8 mouse cellular contexts compared by ENCODE assay signal in genomic region chr10:89444381-89444780, GRCm38 (mm10). TPM values are rescaled to one million over a fixed set of nuclear protein-coding genes. Genes with fewer than 3 reads are reported as not detected.
DNase-seq lines count a peak whose midpoint lies in the region; ATAC-seq lines count a peak whose summit lies in the region.

No protein-coding gene starts in this region.

- no peak for ATAC-seq in heart, embryonic 15.5 days (replicated peaks; ENCODE audit: insufficient number of reproducible peaks, insufficient read depth, low FRiP score, low read depth)
- peak; percentile 0 for ATAC-seq in activated CD4-positive, CD25-positive, alpha-beta regulatory T cell, adult 4 months
- no peak for ATAC-seq in hindbrain, embryonic 16.5 days
- no peak for ATAC-seq in midbrain, embryonic 16.5 days
- ATAC-seq in megakaryocyte progenitor cell, adult 5-6 weeks (replicated peaks; ENCODE audit: poor library complexity): no peak

- peak overlapping the region; percentile 87 for H3K4me2 ChIP-seq in heart, embryonic 15.5 days
- H3K4me2 ChIP-seq in hindbrain, embryonic 16.5 days (ENCODE audit: low read length): peak overlapping the region; percentile 99
- H3K4me2 ChIP-seq in midbrain, embryonic 16.5 days (ENCODE audit: low read length): peak overlapping the region; percentile 99

- H3K27ac ChIP-seq in heart, embryonic 15.5 days: peak overlapping the region; percentile 86
- no peak overlapping the region for H3K27ac ChIP-seq in hindbrain, embryonic 16.5 days (ENCODE audit: low read depth, low read length)
- no peak overlapping the region for H3K27ac ChIP-seq in midbrain, embryonic 16.5 days (ENCODE audit: low read length)

- H3K36me3 ChIP-seq in heart, embryonic 15.5 days: no peaks in the 10 kb centered on the region
- H3K36me3 ChIP-seq in hindbrain, embryonic 16.5 days (ENCODE audit: control insufficient read depth, insufficient read depth, low read length): no peaks in the 10 kb centered on the region
- H3K36me3 ChIP-seq in midbrain, embryonic 16.5 days (ENCODE audit: control insufficient read depth, insufficient read depth, low read length): no peaks in the 10 kb centered on the region

- no peaks in the 10 kb centered on the region for H3K27me3 ChIP-seq in heart, embryonic 15.5 days
- peaks cover 2% of the 10 kb centered on the region; the same call in 1 of the 2 replicates for H3K27me3 ChIP-seq in hindbrain, embryonic 16.5 days (replicated peaks; ENCODE audit: control insufficient read depth, insufficient read depth, low read length)
- H3K27me3 ChIP-seq in midbrain, embryonic 16.5 days (ENCODE audit: control insufficient read depth, insufficient read depth, low read depth, low read length): peaks cover 9% of the 10 kb centered on the region

- no peak for DNase-seq in heart, postnatal 10 days
- no peak for DNase-seq in ovary, postnatal 10 days (ENCODE audit: low spot score)
- DNase-seq in kidney, postnatal 14 days: no peak

- H3K4me3 ChIP-seq in heart, embryonic 15.5 days: peak overlapping the region; percentile 75
- peak overlapping the region; percentile 80 for H3K4me3 ChIP-seq in hindbrain, embryonic 16.5 days (ENCODE audit: low read length)
- H3K4me3 ChIP-seq in midbrain, embryonic 16.5 days (ENCODE audit: low read depth, low read length): peak overlapping the region; percentile 72

- no peaks in the 10 kb centered on the region for H3K9me3 ChIP-seq in heart, embryonic 15.5 days (replicated peaks)
- no peaks in the 10 kb centered on the region for H3K9me3 ChIP-seq in hindbrain, embryonic 16.5 days (ENCODE audit: control insufficient read depth, low read length)
- no peaks in the 10 kb centered on the region for H3K9me3 ChIP-seq in midbrain, embryonic 16.5 days (replicated peaks; ENCODE audit: control insufficient read depth, low read length, poor library complexity, severe bottlenecking)

- peaks cover 11% of the 10 kb centered on the region for H3K4me1 ChIP-seq in heart, embryonic 15.5 days (replicated peaks)
- H3K4me1 ChIP-seq in hindbrain, embryonic 16.5 days (ENCODE audit: control insufficient read depth, insufficient read depth, low read depth, low read length): peaks cover 6% of the 10 kb centered on the region
- H3K4me1 ChIP-seq in midbrain, embryonic 16.5 days (ENCODE audit: control insufficient read depth, insufficient read depth, low read length): peaks cover 8% of the 10 kb centered on the region

- peak overlapping the region; percentile 69; the same call in 1 of the 2 replicates for H3K9ac ChIP-seq in heart, embryonic 15.5 days
- H3K9ac ChIP-seq in hindbrain, embryonic 16.5 days (ENCODE audit: low read depth, low read length): peak overlapping the region; percentile 69
- no peak overlapping the region for H3K9ac ChIP-seq in midbrain, embryonic 16.5 days (ENCODE audit: low read depth, low read length)

- intact Hi-C loops in heart, postnatal 10 days (cut with DNase I): no loop called here

- 42% methylated on average over 3 of the region's 3 CpGs for WGBS in heart, embryonic 15.5 days
- WGBS in hindbrain, embryonic 16.5 days: 26% methylated on average over 3 of the region's 3 CpGs
- WGBS in midbrain, embryonic 16.5 days: 27% methylated on average over 3 of the region's 3 CpGs

RNA-seq across cellular contexts. Expression of gene Gas2l3, which starts 0.6 kb away (rescaled TPM):
- polyA plus RNA-seq in heart, embryonic 15.5 days (2015; fragmentation: Nextera tagmentation; extraction: Ambion mirVana): 20.6 and 24.5 TPM in 2 replicates
- 10 to 100 TPM; 12.9 to 14.6 TPM for total RNA-seq in heart, postnatal 10 days (2021)
- polyA plus RNA-seq in activated CD4-positive, CD25-positive, alpha-beta regulatory T cell, adult 4 months (2017; shearing (Covaris generic)): 1 to 10 TPM; 3.0 to 4.0 TPM
- polyA plus RNA-seq in hindbrain, embryonic 16.5 days (2015; fragmentation: Nextera tagmentation; extraction: Ambion mirVana): 5.4 and 6.2 TPM in 2 replicates
- polyA plus RNA-seq in midbrain, embryonic 16.5 days (2015; fragmentation: Nextera tagmentation; extraction: Ambion mirVana): 2.2 and 4.4 TPM in 2 replicates
- total RNA-seq in megakaryocyte progenitor cell, adult 5-6 weeks (2015): 23.2 and 24.1 TPM in 2 replicates
- total RNA-seq in megakaryocyte progenitor cell, adult 5-6 weeks (2017): 22.1 and 33.9 TPM in 2 replicates
